Mouse (Mus musculus): ENCODE results near the gene Dlg2. TPM values are rescaled to one million over a fixed set of nuclear protein-coding genes. Genes with fewer than 3 reads are reported as not detected.

The Dlg2 gene
- polyA plus RNA-seq, 1 experiment from 2014 or later: 13.7 TPM

DNA sequence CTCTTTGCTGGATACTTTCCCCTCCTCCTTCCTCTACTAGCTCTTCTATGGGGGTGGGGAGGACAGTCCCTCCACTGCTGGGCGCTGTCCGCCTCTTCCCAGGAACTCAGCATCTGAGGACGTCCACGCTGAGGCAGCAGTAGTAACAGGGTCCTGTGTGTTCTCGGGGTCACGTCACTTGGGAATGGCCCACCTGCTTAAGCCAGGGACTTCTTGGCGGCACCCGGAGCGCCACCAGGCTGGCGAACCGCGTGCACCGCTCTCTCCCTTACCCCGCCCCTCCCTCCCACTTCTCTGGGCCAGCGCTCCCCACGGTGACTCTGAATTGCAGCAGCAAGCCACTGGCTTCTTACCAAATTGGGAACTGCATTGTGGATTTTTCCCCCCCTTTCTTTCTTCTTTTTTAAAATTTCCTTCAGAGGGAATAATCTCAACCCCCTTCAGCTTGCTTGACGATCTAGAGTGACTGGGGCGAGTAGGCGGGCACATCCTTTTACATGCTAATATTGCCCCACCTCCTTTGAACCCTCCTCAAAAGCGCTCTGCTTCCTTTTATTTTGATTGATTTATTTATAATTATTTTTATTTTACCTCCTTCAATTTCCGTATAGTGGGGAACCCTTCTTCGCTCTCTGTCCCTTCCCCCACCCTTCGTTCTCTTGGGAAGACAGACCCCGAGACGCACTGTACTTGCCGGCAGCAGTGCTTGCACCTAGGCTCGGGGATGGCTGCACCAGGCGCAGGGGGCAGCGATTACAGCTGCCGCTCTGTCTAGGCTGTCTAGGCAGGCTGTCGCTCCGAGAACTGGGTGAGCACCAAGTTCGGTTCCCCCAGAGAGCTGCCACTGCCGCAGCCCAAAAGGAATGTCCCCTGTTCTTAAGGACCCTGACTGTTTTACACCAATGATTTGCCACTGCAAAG, 785.8 kb downstream of the Dlg2 start:
- no peak for DNase-seq (ENCODE audit: low spot score)

DNA sequence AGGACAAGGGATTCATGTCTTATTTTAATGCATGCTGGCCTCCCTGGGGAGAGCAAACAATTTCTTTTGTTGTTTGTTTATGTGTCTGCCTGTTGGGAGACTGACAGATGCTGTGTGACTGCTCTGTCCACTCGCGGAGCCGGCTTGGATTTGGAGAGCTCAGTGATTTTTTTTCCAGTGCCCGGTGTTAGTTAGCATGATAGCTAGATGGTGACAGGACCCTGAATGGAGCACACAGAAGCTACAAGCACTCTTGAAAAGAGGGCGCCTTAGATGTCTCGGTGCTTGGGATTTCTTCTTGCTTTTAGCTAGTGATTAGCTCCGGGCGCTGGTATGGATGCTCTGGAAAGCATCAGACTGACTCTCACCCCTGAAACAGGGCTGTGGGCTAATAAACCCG, 786.5 kb downstream of the Dlg2 start:
- DNase-seq (ENCODE audit: low spot score): no peak

DNA sequence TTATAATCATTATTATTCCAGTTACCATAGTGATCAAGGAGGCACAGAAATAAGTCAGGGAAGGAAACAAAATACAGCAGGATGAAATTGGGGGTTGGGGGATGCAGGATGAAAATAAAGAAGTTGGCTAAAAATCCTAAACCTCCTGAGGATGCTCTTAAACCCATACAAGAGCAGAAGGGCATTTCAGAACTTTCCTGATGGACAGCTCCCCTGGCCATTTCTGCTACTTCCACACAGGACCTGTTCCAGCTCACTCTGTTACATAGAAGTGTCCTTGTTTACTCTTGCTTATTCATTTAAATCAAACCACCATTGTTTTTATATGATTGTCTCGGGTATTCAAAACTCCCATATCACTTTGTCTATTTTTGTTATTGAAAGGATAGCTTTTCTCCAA, 791.3 kb downstream of the Dlg2 start:
- no peak for DNase-seq (ENCODE audit: low spot score)

DNA sequence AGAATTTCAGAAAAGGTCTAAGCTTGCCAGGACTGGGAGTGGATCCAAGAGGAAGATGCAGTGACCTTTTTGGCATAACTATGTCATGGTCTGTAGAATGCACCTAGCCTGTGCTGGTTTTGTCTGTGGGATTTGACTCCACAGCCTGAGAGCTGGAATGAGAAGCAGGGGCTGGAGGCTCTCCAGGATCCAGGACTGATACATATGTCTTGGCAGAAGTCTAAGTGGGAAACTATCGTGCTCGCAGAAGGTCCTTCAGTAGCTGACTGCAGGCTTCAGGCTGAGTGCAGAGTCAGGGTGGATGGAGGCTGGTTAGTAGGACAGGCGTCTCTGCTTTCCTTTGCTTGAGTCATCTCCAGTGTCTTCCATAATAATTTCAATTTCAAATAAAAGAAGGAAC, 807.7 kb downstream of the Dlg2 start:
- DNase-seq (ENCODE audit: low spot score): no peak

DNA sequence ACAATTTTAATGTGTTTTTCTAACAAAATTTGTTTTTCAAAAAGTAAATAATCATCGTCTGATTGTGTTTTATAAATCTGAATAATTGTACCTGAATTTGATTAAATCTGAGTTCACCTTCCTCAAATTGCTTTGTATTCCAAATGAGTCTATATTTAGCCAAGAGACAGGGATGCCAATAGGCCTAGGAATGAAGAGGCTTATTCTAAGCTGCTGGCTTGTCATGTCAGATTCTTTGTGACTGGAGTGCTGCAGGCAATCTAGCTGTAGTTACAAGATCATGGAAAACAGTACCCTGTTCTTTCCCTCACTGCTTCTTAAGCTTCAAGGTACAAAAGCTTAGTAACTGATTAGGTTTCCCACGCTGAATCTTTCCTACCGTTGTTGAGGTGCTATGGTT, 811.9 kb downstream of the Dlg2 start:
- DNase-seq (ENCODE audit: low spot score): no peak

DNA sequence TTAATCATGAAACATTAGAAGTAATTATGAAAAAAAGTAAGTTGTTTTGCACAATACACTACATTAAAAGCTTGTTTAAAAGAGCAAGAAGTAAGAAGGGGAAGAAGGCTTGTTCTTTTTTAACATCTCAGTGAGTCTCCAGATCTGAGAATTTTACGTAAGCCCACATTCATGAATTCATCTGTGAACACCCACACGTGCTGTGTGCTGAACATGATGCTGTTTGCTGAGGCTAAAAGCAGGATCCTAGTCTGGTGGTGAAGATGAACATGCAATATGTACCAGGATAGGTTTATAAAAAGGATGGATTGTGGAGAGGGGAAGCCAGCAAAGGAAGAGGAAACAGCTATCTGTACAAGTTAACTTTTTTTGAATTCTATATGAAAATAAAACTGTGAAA, 819.7 kb downstream of the Dlg2 start:
- DNase-seq (ENCODE audit: low spot score): no peak

DNA sequence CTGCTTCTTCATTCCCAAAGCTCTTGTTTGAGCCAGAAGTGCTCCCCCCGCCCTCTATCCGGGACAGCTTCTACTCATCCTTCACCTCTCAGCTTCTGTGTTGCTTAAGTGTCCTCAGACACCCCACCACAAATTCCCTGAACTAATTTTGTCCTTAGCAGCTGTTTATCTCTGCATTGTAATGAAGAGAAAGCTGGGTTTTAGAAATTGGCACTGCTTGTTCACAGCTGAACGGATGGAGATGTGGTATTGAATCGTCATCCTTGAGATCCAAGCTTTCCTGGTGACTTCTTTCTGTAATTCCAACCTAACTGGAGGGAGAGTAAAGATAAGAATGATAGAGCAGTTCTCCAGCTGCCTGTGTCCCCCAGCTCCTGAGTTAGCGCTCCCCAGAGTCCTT, 834.7 kb downstream of the Dlg2 start:
- no peak for DNase-seq (ENCODE audit: low spot score)

DNA sequence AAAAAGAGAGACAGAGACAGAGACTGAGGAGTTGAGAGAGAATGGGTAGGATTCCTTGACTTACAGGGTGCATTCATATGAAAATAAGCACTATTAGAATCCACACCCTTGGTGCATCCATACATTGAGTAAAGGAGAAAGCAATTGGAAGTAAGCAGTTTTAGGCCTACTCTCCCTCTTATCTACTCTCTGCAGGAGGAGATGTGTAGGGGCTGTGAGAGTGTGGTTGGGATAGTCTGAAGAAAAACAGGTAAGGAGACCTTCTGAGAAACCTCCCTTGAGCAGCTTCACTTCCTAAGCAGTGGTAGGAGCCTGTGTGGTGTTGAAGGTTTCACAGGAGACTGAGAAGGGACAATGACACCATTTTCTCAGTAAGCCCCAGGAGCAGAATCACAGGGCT, 868.6 kb downstream of the Dlg2 start:
- no peak for DNase-seq (ENCODE audit: low spot score)

DNA sequence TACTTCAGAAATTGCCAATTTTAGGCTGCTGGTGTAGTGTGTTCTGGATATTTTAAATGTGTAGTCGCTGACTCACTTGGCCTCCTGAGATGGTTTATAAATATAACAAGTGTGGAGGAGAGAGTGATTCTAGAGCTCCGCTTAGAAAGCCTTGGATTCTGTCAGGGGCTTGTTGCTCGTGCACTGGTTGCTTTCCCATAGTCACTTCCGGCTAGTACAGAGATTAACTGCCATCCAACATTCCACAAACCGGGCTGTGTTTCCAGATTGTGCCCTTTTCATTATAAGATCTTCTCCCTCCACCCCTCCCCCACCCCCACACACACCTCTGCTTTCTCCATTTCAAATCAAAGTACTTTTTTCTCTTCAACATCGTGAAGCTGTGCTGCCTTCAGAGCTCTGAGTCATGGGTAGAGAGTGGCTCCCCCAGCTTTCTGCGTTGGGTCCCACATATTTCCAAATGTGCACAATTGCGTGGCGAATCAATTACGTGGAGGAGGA, 893.4 kb downstream of the Dlg2 start:
- no peak for DNase-seq (ENCODE audit: low spot score)

DNA sequence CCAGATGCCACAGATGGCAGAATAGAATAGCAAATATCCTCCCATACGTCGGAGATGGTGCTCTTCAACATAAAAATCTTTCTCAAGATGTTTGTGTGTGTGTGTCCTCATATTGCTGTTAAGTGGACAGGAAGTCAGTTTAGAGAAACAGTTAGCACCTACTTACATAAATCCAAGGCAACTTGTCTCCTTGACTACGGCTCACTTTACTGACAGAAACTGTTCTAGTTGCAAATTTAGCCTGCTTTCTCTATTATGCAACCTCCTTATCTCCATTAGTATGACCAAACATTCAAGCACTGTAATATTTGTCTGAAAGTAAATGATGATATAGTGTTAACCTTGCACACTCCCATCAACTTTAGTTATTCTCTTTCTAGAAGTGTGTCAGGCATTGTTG, 905.8 kb downstream of the Dlg2 start:
- DNase-seq (ENCODE audit: low spot score): no peak

DNA sequence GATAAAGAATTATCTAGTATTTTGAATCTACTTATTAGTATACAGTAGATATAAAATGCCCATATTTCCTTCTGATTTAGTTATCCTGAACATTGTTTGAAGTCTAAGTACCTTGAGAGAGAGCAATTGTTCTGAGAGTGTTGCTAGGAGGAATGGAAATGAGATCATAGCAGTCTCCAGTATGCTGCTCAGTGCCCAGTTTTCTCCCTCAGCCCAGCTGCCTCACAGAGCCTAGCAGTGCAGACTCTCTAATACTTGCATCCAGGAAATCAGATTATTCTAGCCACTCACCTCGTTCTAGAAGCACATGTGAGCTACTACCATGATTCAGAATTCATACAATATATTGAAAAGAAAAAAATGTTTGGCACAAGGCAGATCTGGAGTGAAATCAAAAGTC, 907.4 kb downstream of the Dlg2 start:
- DNase-seq (ENCODE audit: low spot score): no peak

DNA sequence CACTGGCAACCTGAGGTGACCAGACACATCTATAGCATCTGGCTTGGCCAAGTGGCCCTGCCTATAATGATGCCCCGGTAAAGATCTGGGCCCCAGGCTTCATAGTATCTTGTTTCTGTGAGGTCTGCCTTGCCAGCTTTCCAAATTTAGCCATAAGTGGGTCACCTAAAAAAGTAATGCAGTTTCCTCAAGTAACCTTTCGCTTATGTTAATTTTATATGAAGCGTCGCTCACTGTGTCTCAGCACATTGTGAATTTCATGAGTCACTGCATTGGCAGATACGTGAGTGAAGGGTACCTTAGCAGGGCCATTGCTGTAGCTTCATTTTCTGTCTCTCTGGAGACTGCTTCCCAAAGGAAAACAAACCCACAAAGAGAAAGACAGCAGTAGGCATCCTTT, 912.8 kb downstream of the Dlg2 start:
- no peak for DNase-seq (ENCODE audit: low spot score)

DNA sequence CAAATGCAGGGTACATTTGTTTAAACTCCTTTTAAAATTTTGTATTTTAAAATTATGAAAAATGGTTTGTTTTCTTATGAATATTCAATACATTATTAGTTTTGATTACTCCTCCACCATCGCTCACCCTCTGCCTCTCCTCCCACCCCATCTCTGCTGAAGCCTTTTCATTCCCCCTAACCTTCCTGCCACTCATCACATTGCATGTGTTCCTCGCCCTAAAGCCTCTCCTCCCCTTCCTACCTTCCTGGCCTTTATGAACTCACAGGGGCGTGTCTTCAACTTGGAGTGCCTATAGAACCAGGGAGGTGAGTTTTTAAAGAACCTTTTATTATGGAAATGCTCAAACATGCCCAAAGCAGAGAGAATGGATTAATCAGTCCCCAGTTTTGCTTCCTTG, 921.4 kb downstream of the Dlg2 start:
- DNase-seq (ENCODE audit: low spot score): no peak

DNA sequence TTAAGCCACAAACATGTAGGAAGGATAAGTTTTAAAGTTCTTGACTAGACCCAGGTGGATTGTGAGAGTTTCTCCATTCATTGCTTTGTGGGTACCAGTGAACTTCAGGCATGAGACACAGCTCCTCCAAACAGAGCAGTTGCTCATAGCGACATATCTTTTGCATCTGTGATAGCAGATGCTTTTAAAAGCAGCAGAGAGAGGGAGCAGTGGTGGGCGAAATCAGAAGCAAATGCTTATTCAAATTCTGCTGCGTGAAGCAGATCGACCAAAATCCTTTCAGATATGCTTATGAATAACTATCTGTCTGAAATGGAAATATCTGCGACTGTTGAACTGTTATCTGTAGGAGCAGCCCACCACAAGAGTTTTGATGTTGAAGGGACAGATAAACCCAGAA, 935.6 kb downstream of the Dlg2 start:
- DNase-seq (ENCODE audit: low spot score): no peak

DNA sequence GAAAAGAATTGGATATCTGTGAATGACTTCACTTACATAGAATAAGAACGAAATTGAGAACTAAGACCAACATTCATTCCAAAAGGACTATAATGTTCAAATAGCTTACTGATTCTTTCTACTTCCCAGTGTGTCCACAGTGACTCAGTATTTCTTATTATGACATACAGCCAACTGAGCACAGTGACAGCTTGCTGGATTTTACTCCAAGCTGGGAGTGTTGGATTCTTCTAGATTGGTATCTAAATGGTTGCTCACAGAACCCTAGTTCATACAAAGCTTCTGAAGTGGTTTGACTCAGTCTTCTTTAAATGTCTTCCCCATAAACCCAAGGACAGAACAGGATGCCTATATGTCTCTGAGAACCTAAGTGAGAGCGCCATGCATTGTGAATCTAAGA, 937.7 kb downstream of the Dlg2 start:
- no peak for DNase-seq (ENCODE audit: low spot score)

DNA sequence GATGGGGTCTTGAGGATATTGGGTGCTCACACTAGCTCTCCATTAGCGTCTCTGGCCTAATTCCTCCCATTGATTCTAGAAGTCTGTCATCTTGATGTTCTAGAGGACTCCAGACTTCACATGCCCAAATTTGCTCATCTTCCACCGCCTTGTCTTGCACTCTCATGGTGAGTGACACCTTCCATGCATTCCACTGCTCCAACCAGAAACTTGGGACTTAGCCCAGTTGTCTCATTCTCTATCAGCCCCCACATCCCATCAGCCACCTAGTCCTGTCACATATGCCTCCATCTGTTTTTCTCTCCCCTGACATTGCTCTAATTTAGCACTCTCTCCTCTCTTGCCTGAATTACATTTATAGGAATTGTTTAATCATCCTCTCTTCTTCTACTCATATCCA, 938.3 kb downstream of the Dlg2 start:
- no peak for DNase-seq (ENCODE audit: low spot score)

DNA sequence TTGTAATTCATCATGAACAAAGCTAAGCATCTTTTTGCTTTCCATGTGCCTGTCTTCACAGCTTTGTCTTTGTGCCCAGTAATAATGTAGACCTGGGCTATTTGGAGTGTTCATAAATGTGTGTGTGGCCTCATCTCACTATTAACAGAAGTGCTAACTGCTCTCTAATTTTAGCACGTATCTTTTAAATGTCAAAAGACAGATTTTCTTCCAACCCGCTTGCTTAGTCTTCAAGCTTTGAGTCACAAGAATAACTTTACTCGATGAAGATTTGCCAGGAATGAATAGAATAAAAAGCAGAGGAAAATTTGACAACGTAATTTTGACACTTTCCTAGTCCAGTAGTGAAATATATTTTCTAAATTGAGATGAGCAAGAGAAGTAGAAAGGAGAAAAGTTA, 943.7 kb downstream of the Dlg2 start:
- DNase-seq (ENCODE audit: low spot score): no peak

DNA sequence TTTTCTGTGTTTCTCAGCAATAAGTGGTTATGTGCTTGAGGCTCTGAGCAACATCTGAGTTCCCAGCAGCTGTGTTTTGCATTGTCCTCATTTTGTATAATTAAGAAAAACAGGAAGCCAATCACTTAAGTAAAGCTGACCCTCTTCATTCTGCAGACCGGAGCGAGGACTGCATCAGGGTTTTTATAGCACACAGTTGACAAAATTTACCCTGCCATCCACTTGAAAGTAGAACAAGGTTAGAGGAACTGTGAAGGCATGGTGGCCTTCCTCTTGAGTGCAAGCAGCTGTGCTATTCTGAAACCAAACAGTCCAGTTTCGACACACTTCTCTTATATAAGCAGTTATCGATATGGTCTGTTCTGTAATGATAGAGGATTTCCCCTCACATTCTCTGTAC, 947.3 kb downstream of the Dlg2 start:
- no peak for DNase-seq (ENCODE audit: low spot score)

DNA sequence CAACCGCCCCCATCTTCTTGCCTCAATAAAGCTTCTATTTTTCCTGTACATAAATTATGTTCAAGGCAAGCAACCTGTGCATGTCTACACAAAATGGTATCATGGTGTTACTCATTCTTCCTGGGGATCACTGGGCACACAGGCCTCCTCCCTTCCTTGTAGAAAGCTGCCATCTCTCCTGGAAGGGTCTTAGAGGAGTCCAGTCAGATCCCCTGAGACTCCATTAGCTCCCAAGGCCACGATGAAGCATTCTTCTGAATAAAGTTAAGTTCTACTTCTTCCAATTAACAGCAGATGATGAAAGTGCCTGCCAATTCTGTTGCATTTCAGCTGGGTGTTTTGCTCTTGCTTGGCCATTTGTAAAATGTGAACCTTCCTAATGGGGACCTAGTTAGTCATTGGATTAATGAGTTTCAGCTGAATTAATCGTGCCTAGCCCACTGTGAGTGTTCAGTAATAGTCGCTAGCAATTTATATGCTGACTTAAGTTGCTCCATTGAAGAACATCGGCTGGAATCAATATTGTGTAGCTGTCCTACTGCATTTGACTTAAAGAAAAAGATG, 953.3 kb downstream of the Dlg2 start:
- no peak for DNase-seq (ENCODE audit: low spot score)

DNA sequence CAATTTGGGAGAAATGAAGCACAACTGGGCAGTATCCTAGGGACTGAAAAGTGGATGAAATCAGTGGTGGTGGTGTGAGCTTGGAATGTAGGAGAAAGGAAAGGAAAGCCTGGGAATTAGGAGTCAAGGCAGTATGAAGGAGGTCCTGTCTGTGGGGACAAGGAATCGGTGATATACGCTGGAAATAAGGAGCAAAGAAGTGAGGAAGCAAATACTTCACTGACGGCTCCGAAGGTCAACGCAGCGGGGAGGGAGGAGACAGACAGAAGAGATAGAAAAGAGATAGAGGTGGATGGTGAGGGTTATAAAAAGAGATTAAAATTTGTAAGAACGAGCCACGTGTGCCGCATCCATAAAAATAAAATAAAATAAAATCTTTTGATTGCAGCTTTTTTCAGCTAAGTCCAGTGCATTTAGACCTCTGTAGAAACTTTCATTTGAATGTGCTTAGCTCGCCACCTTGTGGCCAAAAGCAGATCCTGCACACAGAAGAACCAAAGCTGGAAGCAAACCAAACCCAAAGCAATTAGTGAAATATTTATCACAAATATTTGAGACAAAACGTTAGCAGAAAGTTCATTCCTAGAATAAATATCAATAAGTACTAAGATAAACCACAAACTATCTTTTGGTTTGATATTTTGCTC, 955.2 kb downstream of the Dlg2 start:
- DNase-seq (ENCODE audit: low spot score): peak; percentile 11

DNA sequence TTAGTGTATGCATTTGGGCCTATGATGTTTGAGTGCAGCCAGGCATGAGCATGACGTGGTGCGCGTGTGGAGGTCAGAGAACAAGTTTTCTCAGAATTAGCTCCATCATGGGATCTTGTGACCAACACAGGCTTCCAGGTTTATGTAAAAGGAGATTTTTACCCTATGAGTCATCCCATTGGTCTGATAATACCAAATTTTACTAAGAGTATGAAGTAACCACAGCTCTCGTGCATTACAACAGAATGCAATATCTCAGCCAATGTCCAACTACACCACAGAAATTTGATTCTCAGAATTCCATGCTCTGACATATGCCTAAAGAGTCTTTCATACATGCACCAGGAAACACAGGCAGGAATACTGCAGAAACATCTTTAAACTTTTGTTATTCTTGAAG, 956.1 kb downstream of the Dlg2 start:
- DNase-seq (ENCODE audit: low spot score): no peak

DNA sequence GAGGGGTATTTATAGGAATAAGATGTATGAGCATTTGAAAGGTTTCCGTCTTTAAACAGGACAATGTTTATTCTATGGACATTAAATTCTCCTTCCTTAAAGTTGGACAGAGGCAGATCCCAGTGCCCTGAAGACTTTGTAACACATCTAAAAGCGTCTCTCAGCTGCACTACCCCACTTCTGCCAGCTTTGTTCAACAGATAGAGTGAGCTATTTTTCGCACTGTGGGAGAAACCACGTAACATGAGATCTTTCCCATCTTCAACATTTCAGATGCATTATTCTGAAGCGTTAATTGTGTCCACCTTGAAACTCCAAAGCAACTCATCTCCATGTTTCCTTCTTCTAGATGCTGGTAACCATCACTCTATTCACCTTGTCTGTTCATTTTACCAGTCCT, 958.3 kb downstream of the Dlg2 start:
- DNase-seq (ENCODE audit: low spot score): no peak

DNA sequence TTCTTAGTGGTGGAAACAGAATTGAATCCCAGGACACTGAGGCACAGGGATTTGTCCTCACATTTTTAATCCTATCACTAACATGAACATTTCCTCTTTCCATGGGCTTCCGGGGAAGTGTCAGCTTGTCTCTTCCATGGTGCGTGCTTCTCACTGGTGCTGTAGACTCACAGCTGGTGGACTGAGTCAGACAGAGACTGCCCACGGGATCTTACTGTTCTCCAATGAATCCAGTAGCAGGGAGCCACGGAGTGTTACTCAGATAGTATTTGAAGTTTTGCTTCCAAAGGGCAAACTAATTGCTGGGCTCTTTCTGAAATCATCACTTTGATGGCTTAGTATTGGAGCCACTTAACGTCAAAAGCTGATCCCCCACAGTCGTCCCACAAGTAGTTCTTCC, 963.9 kb downstream of the Dlg2 start:
- no peak for DNase-seq (ENCODE audit: low spot score)
